Mouse (Mus musculus) adrenal gland, postnatal 4 days (tissue): Measurements from ENCODE around the gene Dxo. TPM values are rescaled to one million over a fixed set of nuclear protein-coding genes. Genes with fewer than 3 reads are reported as not detected.
A peak's percentile ranks its signal among the peaks of the same experiment; 100 is the strongest.
"Not testable (repeated sequence)": the region's sequence is repeated elsewhere in the genome, so short reads cannot be mapped to it uniquely, and the experiment has no call there.

ENCODE experiments used
- DNase-seq, 2 experiments: peaks; one replicate each; pipeline ENCODE4 v3.0.0; 2021 to 2022; ENCODE audit warnings: low spot score in 2 of 2, mixed read lengths in 2 of 2
- long read RNA-seq, 2 experiments: library from polyadenylated mRNA; stranded (forward); transcript quantifications; one replicate each; pipeline ENCODE4 v2.0.0; 2021
- total RNA-seq, 2 experiments: library from RNA; stranded (reverse); gene quantifications; 2 replicates each; pipeline ENCODE4 v1.2.3; 2021

Dxo gene
- 10 to 100 TPM; 72.5 to 73.2 TPM for total RNA-seq
- long read RNA-seq, experiment 1, transcript Dxo-211 (7 exons, 1,447 nt) = major isoform, 13 of 64 reads
- long read RNA-seq, experiment 1, transcript Dxo-201 (7 exons, 1,519 nt) = minor isoform, 8 of 64 reads
- long read RNA-seq, experiment 1, partial matches to known transcripts = 31 of 64 reads
- long read RNA-seq, experiment 1, other reads (novel, unspliced or antisense) = 12 of 64 reads
- long read RNA-seq, experiment 2, transcript Dxo-211 (7 exons, 1,447 nt) = major isoform, 23 of 87 reads
- long read RNA-seq, experiment 2, transcript Dxo-201 (7 exons, 1,519 nt) = minor isoform, 21 of 87 reads
- long read RNA-seq, experiment 2, partial matches to known transcripts = 27 of 87 reads
- long read RNA-seq, experiment 2, other reads (novel, unspliced or antisense) = 15 of 87 reads

DNA sequence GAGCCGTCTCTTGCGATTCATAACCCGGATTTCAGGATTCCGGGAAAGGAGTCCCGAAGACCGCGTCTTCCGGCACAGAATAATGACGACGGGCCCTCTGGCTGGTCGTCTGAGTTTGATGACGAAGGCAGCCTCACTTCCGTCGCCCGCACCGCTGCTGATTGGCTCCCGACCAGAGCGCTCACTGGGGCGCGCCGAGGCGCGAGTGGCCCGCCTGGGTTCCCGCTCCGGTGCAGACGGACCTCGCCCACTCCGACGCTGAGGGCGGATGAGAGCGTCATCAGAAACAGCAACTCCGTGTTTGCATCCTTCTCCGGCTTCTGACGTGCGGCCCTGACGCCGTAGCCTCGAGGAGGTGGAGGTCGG lies at the start of gene Dxo, which contains the start of gene Stk19:
Gene Dxo, plus strand, starts transcription at position 164 of the 366 bp plus-strand sequence.
Gene Stk19, minus strand, starts transcription at position 90 of the 366 bp plus-strand sequence.
- DNase-seq = peak; percentile 91 to 92

DNA sequence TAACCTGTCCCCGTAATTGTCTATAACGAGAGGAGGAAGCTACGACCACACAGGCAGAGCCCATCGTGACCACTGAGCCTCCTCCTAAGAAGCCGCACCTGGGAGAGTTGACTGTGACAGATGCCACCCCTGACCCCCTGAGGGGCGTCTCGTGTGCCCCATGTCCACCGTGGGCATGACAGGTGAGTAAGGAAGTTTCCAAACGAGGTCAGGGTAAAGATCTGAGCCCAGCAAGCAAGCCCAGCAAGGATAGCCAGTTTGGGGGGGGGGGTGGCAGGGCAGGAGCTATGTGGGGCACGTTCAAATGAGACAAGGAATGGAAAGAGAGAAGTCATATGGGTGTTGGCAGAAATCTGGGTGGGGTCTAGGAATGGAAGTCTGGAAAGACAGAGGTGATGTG lies 41.8 kb upstream of the Dxo start:
- DNase-seq = no peak

DNA sequence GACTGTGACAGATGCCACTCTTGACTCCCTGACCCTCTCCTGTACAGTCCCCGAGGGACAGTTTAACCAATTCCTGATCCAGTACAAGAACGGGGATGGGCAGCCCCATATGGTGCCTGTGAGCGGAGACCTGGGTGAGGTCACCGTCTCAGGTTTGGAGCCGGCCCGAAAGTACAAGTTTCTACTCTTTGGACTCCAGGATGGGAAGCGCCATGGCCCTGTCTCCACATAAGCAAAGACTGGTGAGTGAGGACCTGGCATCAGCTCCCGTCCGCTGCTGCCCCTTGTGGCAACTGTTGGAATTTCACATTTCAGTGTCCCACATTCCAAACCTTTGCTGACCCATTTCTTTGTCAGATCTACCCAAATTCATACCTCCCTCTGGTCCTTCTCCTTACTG lies 41.2 kb upstream of the Dxo start:
- DNase-seq = peak; percentile 57 to 67

GRCm38 (mm10) chr17:34796311-34797140 lies 40.3 kb upstream of the Dxo start:
- DNase-seq = no peak

DNA sequence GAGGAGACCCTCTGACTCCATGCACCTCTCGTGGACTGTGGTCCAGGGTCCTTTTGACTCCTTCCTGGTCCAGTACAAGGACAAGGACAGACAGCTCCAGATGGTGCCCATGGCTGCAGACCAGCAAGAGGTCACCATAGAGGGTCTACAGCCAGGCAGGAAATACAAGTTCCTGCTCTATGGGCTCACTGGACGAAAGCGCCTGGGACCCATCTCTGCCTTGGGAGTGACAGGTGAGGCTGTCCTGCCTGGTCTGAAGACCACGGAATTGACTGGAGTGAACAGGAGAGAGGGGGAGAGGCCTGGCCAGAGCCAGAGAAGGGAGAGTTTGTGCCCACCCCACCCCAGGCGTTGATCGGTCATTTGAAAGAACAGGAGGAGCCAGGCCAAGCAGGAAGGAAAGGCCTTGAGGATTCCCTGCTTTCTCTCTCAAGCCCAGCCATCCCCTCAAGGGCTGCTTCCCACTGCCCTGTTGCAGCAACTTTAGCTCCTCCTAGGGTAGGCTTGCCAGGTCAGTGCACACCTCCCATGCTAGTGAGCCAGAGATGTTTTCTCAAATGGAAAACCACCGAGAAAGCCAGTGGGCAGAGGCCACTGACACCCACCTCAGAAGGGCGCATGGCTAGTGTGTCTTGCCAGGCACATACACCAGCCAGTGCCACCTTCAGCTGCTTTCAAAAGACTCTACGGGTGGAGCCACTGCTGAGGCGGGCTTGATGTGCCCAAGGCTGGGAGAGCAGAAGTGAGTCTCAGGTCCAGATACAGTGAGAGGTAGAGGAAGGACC lies 39.4 kb upstream of the Dxo start:
- not testable (repeated sequence) for DNase-seq

GRCm38 (mm10) chr17:34798071-34798470 lies 38.7 kb upstream of the Dxo start:
- DNase-seq = not testable (repeated sequence)

DNA sequence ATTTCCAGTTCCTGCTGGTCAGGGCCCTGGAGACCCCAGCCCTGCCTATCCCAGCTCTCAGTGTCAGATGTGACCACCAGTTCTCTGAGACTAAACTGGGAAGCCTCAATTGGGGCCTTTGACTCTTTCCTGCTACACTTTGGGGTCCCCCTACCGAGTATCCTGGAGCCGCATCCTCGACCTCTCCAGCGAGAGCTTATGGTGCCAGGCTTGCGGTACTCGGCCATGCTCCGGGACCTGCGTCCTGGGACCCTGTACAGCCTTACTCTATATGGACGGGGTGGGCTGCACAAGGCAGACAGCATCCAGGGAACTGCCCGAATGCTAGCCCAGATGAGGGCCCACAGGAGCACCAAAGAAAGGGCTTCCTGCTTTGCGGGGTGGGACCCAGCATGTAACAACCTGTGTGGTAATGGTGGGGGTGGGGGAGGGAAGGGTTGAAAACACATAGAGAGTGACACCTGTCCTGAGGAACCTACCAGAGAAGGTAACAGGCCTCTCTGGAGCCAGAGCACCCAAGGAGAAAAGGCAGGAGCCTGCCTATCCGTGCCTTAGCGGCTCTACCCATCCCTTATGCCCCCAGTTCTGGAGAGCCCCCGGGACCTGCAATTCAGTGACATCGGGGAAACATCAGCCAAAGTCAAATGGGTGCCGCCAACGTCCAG lies 37.8 kb upstream of the Dxo start:
- DNase-seq = no peak

- DNase-seq = no peak
Observed at GRCm38 (mm10) chr17:34799531-34799925, 37.3 kb upstream of the Dxo start.

- not testable (repeated sequence) for DNase-seq
Observed at GRCm38 (mm10) chr17:34800781-34801305, 36.0 kb upstream of the Dxo start.

DNA sequence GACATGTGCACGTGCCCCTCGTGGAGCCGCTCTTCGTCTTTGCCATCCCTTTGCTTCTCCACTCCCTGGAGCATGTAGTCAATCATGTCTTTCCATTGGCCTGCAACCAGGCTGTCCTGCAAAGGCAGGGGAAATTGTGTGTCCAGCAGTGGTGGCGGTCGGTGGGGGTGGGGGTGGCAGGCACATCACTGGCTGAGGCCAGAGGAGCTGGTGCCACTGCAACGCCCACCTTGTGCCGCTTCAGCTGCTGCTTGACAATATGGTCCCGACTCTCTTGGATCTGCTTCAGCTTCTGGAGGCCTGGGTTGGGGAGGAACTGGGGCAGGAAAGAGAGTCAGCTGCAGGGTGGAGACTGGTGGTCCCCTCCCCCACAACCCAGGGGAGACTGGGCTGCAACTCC lies 34.1 kb upstream of the Dxo start:
- DNase-seq = not testable (repeated sequence)

- DNase-seq = not testable (repeated sequence)
Observed at GRCm38 (mm10) chr17:34803367-34803766, 33.5 kb upstream of the Dxo start.

DNA sequence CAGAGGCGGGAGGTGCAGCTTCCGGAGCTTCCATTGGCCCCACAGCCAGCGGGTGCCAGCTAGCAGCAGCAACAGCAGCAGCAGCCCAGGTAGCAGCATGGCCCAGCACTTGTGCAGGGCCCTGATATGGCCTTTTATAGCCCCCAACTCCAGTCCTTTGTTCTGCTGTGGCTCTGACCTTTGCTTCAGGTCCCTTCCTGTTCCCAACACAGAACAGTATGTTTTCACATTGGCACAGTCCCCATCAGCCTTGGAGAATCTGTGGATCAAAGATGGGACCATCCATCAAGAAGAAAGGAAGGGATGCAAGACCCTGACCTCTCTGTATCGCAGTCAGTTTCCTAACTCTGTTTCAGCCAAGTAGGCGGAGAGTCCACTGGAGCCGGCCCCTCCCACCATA lies 32.5 kb upstream of the Dxo start, which contains the start of gene Cyp21a1:
Gene Cyp21a1, minus strand, starts transcription at position 261 of the 400 bp plus-strand sequence.
- DNase-seq = not testable (repeated sequence)

DNA sequence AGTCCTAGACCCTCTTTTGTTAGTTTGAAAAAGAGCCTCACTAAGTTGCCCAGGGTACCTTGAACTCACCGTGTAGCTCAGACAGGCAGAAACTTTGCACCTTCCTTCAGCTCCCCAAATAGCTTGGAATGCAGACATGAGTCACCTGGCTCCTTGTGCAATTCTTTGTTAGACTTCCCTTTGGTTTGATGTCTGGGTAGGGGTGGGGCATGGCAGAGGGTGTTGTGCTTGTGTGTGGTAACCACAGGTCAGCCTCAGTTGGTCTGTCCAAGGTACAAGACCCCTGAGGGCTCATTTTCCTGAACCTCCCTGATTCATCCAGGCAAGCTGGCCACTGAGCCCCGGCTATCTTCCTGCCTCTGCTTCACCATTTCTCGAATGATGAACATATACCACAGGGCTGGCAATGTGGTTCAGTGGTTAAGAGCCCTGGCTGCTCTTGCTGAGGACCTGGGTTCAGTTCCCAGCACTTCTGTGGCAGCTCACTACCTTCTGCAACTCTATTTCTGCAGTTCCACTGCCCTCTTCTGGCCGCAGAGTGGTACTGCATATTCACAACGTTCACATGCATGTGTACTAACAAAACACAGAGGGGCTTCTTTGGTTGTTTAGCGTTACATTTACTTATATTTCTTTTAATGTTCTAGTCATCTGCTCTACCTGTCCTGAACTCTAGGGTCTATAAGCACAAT lies 31.8 kb upstream of the Dxo start:
- no peak for DNase-seq

DNA sequence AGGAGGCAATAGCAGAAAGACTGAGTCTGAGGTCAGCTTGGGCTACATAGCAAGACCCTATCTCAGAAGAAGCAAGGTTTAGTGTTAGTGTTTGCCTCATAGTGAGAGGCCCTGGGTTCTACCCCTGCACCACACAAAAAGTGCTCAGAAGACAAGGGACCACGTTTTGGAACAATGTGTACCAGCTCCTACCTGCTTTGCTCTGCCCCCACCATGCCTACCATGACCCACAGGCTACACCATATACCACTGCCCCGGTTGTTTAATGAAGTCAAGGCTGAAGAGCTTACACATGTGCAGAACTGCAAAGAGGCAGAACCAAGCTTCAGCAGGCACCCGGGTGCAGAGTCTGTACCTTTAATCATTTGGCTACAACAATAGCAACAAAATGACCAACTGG lies 29.6 kb upstream of the Dxo start:
- DNase-seq = no peak

DNA sequence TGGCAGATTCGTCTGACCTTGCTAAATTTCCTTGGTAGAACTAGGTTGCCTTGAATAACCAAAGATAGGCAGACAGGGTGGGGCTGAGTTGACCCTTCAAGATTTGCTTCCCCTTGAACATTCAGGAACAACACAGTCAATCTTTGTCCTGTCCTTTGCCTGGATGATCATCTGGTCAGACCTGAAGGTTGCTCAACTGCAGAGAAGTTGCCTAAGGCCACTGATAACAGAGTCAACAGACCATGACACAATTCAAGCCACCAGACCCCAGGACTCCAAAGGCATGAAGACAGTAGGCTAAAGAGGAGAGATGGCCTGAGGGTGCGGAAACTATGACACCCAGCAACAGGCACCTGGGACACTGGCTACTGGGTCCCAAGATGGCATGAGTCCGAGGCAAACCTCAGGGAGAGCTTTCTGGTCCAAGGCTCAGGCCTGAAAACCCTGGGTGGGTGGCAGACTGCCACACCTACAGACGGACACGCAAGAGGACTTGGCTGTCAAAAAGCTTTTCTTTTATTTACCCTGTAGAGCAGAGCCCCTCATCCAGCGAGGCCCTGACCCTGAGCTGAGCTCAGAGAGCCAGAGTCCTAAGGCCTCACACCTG lies 28.1 kb upstream of the Dxo start:
- no peak for DNase-seq

GRCm38 (mm10) chr17:34810411-34810810 lies 26.4 kb upstream of the Dxo start:
- not testable (repeated sequence) for DNase-seq

- not testable (repeated sequence) for DNase-seq
Observed at GRCm38 (mm10) chr17:34810811-34811210, 26.0 kb upstream of the Dxo start.

DNA sequence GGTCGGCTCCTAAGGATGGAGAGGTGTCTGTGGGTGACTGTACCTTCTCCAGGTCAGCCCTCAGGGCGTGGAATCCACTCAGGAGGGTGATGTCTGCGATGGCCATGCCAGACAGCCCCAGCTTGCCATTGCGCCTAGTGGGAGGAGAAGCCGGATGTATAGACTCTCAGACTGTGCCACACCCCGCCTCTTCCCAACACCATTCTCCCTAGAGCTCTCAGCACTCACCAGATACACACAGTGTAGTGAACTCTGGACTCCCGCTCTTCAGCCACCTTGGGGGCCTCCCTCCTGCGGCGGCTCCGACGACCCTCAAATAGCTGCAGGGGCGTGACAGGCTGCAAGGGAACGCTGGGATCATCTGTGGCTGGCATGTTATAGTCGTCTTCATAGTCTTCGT lies 25.5 kb upstream of the Dxo start:
- no peak for DNase-seq

- not testable (repeated sequence) for DNase-seq
Observed at GRCm38 (mm10) chr17:34813747-34814146, 23.1 kb upstream of the Dxo start.
